Mouse (Mus musculus) embryo, embryonic 10.5 days (tissue): ENCODE measurements at regions not wholly inside any gene's neighbourhood (a gene's known extent, or its start where the extent isn't known, plus 50 kb on each side); places are given as distances from the start of the nearest gene placed in this dataset.

Source experiments
- DNase-seq: peaks from one replicate; pipeline ENCODE4 v3.0.0-alpha.2; 2015; ENCODE audit warnings: low spot score

- DNase-seq: no peak
Observed at GRCm38 (mm10) chr1:18668901-18669300, 404.0 kb upstream of the Defb41 start.

GRCm38 (mm10) chr1:18668265-18668664, 403.3 kb upstream of the Defb41 start:
- no peak for DNase-seq

- no peak for DNase-seq
Observed at GRCm38 (mm10) chr1:18640858-18641257, 375.9 kb upstream of the Defb41 start.

GRCm38 (mm10) chr1:18639460-18640300, 374.7 kb upstream of the Defb41 start:
- peak; percentile 63 for DNase-seq

GRCm38 (mm10) chr1:18637334-18637733, 372.4 kb upstream of the Defb41 start:
- peak; percentile 65 for DNase-seq

GRCm38 (mm10) chr1:18610231-18610630, 345.3 kb upstream of the Defb41 start:
- DNase-seq: no peak

GRCm38 (mm10) chr1:18599864-18600263, 334.9 kb upstream of the Defb41 start:
- DNase-seq: peak; percentile 9

GRCm38 (mm10) chr1:18598908-18599307, 334.0 kb upstream of the Defb41 start:
- DNase-seq: peak; percentile 1

- no peak for DNase-seq
Observed at GRCm38 (mm10) chr1:18583358-18584128, 318.6 kb upstream of the Defb41 start.

- no peak for DNase-seq
Observed at GRCm38 (mm10) chr1:18578625-18579024, 313.7 kb upstream of the Defb41 start.

- no peak for DNase-seq
Observed at GRCm38 (mm10) chr1:18567086-18567485, 302.1 kb upstream of the Defb41 start.

GRCm38 (mm10) chr1:18551211-18551610, 286.3 kb upstream of the Defb41 start:
- no peak for DNase-seq

- DNase-seq: no peak
Observed at GRCm38 (mm10) chr1:18531702-18532101, 266.8 kb upstream of the Defb41 start.

- no peak for DNase-seq
Observed at GRCm38 (mm10) chr1:18524485-18524884, 259.5 kb upstream of the Defb41 start.

GRCm38 (mm10) chr1:18522902-18523301, 258.0 kb upstream of the Defb41 start:
- no peak for DNase-seq

GRCm38 (mm10) chr1:18512764-18513163, 247.8 kb upstream of the Defb41 start:
- DNase-seq: no peak

- no peak for DNase-seq
Observed at GRCm38 (mm10) chr1:18498556-18498955, 233.6 kb upstream of the Defb41 start.

- no peak for DNase-seq
Observed at GRCm38 (mm10) chr1:18468496-18468895, 203.6 kb upstream of the Defb41 start.

- no peak for DNase-seq
Observed at GRCm38 (mm10) chr1:18465303-18465829, 200.4 kb upstream of the Defb41 start.

- peak; percentile 47 for DNase-seq
Observed at GRCm38 (mm10) chr1:18463218-18463617, 198.3 kb upstream of the Defb41 start.

GRCm38 (mm10) chr1:18416297-18416732, 151.4 kb upstream of the Defb41 start:
- DNase-seq: peak; percentile 66

GRCm38 (mm10) chr1:18415879-18416278, 150.9 kb upstream of the Defb41 start:
- peak; percentile 45 for DNase-seq

- peak; percentile 27 for DNase-seq
Observed at GRCm38 (mm10) chr1:18412746-18413145, 147.8 kb upstream of the Defb41 start.
